Mouse (Mus musculus) G1E (cell line): ENCODE results near the gene Ankfn1. TPM values are rescaled to one million over a fixed set of nuclear protein-coding genes. Genes with fewer than 3 reads are reported as not detected.

Experiments
- ATAC-seq: 2 replicates; pipeline ENCODE4 v1.8.0; 2016; ENCODE audit warnings: mild to moderate bottlenecking; ENCODE audit not compliant: insufficient number of reproducible peaks, poor library complexity, low FRiP score, severe bottlenecking; ENCODE audit errors: extremely low read depth
- DNase-seq: peaks from one replicate; pipeline ENCODE4 v3.0.0; 2012; ENCODE audit warnings: low spot score
- H3K27me3 ChIP-seq: 2 replicates; pipeline ENCODE4 v1.6.1; 2012; ENCODE audit warnings: mild to moderate bottlenecking, low read length, inconsistent platforms; ENCODE audit not compliant: insufficient read depth
- H3K36me3 ChIP-seq: replicated peaks from 2 replicates; pipeline ENCODE3; 2012; ENCODE audit warnings: mild to moderate bottlenecking, inconsistent platforms
- H3K4me1 ChIP-seq: 2 replicates; pipeline ENCODE4 v1.6.1; 2012; ENCODE audit warnings: low read depth, low read length, inconsistent platforms, mixed read lengths; ENCODE audit not compliant: insufficient read depth
- H3K4me3 ChIP-seq: 2 replicates; pipeline ENCODE4 v1.5.1; 2012; ENCODE audit warnings: low read depth, mild to moderate bottlenecking, inconsistent platforms, low read length, moderate library complexity, mixed read lengths
- H3K9me3 ChIP-seq: replicated peaks from 2 replicates; pipeline ENCODE4 v1.6.1; 2012; ENCODE audit warnings: inconsistent platforms
- CTCF ChIP-seq: IDR thresholded peaks from 2 replicates; pipeline ENCODE4 v1.5.1; 2012; ENCODE audit warnings: low read depth, low read length, inconsistent platforms, mixed read lengths
- GATA1 ChIP-seq: IDR thresholded peaks from 2 replicates; pipeline ENCODE4 v1.6.1; 2012; ENCODE audit warnings: borderline replicate concordance, low read length, inconsistent platforms, mixed read lengths
- GATA2 ChIP-seq: IDR thresholded peaks from 2 replicates; pipeline ENCODE4 v1.6.1; 2012; ENCODE audit warnings: low read depth, low read length, inconsistent platforms, borderline replicate concordance
- POLR2AphosphoS5 ChIP-seq: IDR thresholded peaks from 2 replicates; pipeline ENCODE4 v1.6.1; 2012; ENCODE audit warnings: low read depth, low read length, inconsistent platforms; ENCODE audit not compliant: insufficient replicate concordance
- TAL1 ChIP-seq: conservative IDR thresholded peaks from 2 replicates; pipeline ENCODE4 v1.6.1; 2012; ENCODE audit warnings: low read depth, low read length, inconsistent platforms, mixed read lengths
- polyA plus RNA-seq: library from polyadenylated mRNA; stranded (reverse); fragments of >175 nt; gene quantifications from 2 replicates; pipeline ENCODE4 v1.2.3, GENCODE M21; 2012
- total RNA-seq, 2 experiments: library from RNA; stranded (forward) in 1 of 2; stranded (reverse) in 1 of 2; fragments of 200-1000 nt in 1 of 2; fragments of >200 nt in 1 of 2; fragmentation: Nextera tagmentation in 1 of 2; gene quantifications; 2 replicates each; pipeline ENCODE4 v1.2.3; 2014 to 2017

Gene Ankfn1
- total and polyA plus RNA-seq, 3 experiments: 0.27 TPM; not detected in 2

GRCm38 (mm10) chr11:89693686-89694085 lies 83.8 kb downstream of the Ankfn1 start:
- H3K9me3 ChIP-seq: peaks cover 28% of the 10 kb centered on the region
- H3K27me3 ChIP-seq: no peaks in the 10 kb centered on the region
- no peaks in the 10 kb centered on the region for H3K4me1 ChIP-seq
- TF ChIP-seq TAL1 (no peak), GATA2 (no peak), CTCF (no peak), GATA1 (no peak), POLR2AphosphoS5 (no peak)
- no peak overlapping the region for H3K4me3 ChIP-seq
- H3K36me3 ChIP-seq: no peaks in the 10 kb centered on the region
- DNase-seq (no peak), ATAC-seq (no peak)

GRCm38 (mm10) chr11:89676922-89677321 lies 100.5 kb downstream of the Ankfn1 start:
- no peaks in the 10 kb centered on the region for H3K36me3 ChIP-seq
- no peaks in the 10 kb centered on the region for H3K4me1 ChIP-seq
- H3K9me3 ChIP-seq: peaks cover 47% of the 10 kb centered on the region
- TF ChIP-seq POLR2AphosphoS5: no peak
- no peak for TF ChIP-seq GATA2
- TF ChIP-seq GATA1: no peak
- no peak for TF ChIP-seq CTCF
- no peak for TF ChIP-seq TAL1
- no peaks in the 10 kb centered on the region for H3K27me3 ChIP-seq
- H3K4me3 ChIP-seq: no peak overlapping the region
- DNase-seq: no peak
- no peak for ATAC-seq

GRCm38 (mm10) chr11:89673916-89674507 lies 103.4 kb downstream of the Ankfn1 start:
- ATAC-seq: no peak
- H3K36me3 ChIP-seq: no peaks in the 10 kb centered on the region
- H3K9me3 ChIP-seq: peaks cover 44% of the 10 kb centered on the region
- no peaks in the 10 kb centered on the region for H3K27me3 ChIP-seq
- no peak overlapping the region for H3K4me3 ChIP-seq
- no peak for TF ChIP-seq GATA2
- TF ChIP-seq TAL1: no peak
- no peak for TF ChIP-seq CTCF
- no peak for TF ChIP-seq POLR2AphosphoS5
- TF ChIP-seq GATA1: no peak
- no peak for DNase-seq
- H3K4me1 ChIP-seq: no peaks in the 10 kb centered on the region

GRCm38 (mm10) chr11:89672510-89673085 lies 104.9 kb downstream of the Ankfn1 start:
- TF ChIP-seq POLR2AphosphoS5: no peak
- TF ChIP-seq TAL1: no peak
- no peak for TF ChIP-seq GATA2
- TF ChIP-seq CTCF: no peak
- no peak for TF ChIP-seq GATA1
- DNase-seq (no peak), ATAC-seq (no peak)
- no peaks in the 10 kb centered on the region for H3K36me3 ChIP-seq
- no peaks in the 10 kb centered on the region for H3K27me3 ChIP-seq
- peaks cover 38% of the 10 kb centered on the region for H3K9me3 ChIP-seq
- H3K4me3 ChIP-seq: no peak overlapping the region
- no peaks in the 10 kb centered on the region for H3K4me1 ChIP-seq

- Histone ChIP-seq H3K36me3 (no peaks in the 10 kb centered on the region), H3K4me1 (no peaks in the 10 kb centered on the region), H3K9me3 (peaks cover 22% of the 10 kb centered on the region), H3K4me3 (no peak overlapping the region), H3K27me3 (no peaks in the 10 kb centered on the region)
- TF ChIP-seq TAL1: no peak
- no peak for TF ChIP-seq CTCF
- TF ChIP-seq GATA2: no peak
- no peak for TF ChIP-seq GATA1
- TF ChIP-seq POLR2AphosphoS5: no peak
- ATAC-seq (no peak), DNase-seq (no peak)
These were observed 112.1 kb downstream of the Ankfn1 start for GRCm38 (mm10) chr11:89665170-89665880.

- H3K4me1 ChIP-seq: no peaks in the 10 kb centered on the region
- H3K36me3 ChIP-seq: no peaks in the 10 kb centered on the region
- H3K27me3 ChIP-seq: no peaks in the 10 kb centered on the region
- DNase-seq: no peak
- H3K4me3 ChIP-seq: no peak overlapping the region
- peaks cover 23% of the 10 kb centered on the region for H3K9me3 ChIP-seq
- TF ChIP-seq GATA2: no peak
- no peak for TF ChIP-seq GATA1
- no peak for TF ChIP-seq POLR2AphosphoS5
- no peak for TF ChIP-seq CTCF
- no peak for TF ChIP-seq TAL1
- ATAC-seq: no peak
These were observed 118.4 kb downstream of the Ankfn1 start for GRCm38 (mm10) chr11:89659048-89659447.
